Mouse (Mus musculus) CH12.LX (cell line): ENCODE measurements around the gene Prkg1.

ENCODE experiments used
- CHD1 ChIP-seq: IDR thresholded peaks from 2 replicates; pipeline ENCODE4 v1.6.1; 2012; ENCODE audit warnings: low read depth, low read length, improper control_type of control experiment, inconsistent platforms
- CTCF ChIP-seq, 2 experiments: IDR thresholded peaks in 1 of 2; conservative IDR thresholded peaks in 1 of 2; 2 replicates each; pipeline ENCODE4 v1.5.1; 2011 to 2012; ENCODE audit warnings: low read depth in 2 of 2, low read length in 2 of 2, improper control_type of control experiment in 1 of 2, inconsistent platforms in 1 of 2, mild to moderate bottlenecking in 1 of 2, moderate library complexity in 1 of 2
- E2F4 ChIP-seq: IDR thresholded peaks from 2 replicates; pipeline ENCODE4 v1.6.1; 2011; ENCODE audit warnings: low read depth, low read length, improper control_type of control experiment; ENCODE audit not compliant: insufficient replicate concordance
- KAT2A ChIP-seq: IDR thresholded peaks from 2 replicates; pipeline ENCODE4 v1.6.1; 2012; ENCODE audit warnings: low read length, improper control_type of control experiment, inconsistent platforms; ENCODE audit not compliant: insufficient replicate concordance
- MAX ChIP-seq: IDR thresholded peaks from 2 replicates; pipeline ENCODE4 v1.6.1; 2011; ENCODE audit warnings: low read length, improper control_type of control experiment
- NRF1 ChIP-seq: IDR thresholded peaks from 2 replicates; pipeline ENCODE4 v1.6.1; 2014; ENCODE audit warnings: low read depth, mild to moderate bottlenecking, inconsistent platforms, low read length, improper control_type of control experiment, moderate library complexity
- POLR2A ChIP-seq: IDR thresholded peaks from 2 replicates; pipeline ENCODE4 v1.6.1; 2011; ENCODE audit warnings: low read depth, mild to moderate bottlenecking, improper control_type of control experiment, low read length
- RCOR1 ChIP-seq: conservative IDR thresholded peaks from 2 replicates; pipeline ENCODE4 v1.6.1; 2012; ENCODE audit warnings: low read depth, mild to moderate bottlenecking, inconsistent platforms, low read length, improper control_type of control experiment
- SMC3 ChIP-seq: IDR thresholded peaks from 2 replicates; pipeline ENCODE4 v1.6.1; 2011; ENCODE audit warnings: low read depth, low read length, improper control_type of control experiment
- UBTF ChIP-seq: IDR thresholded peaks from 2 replicates; pipeline ENCODE4 v1.6.1; 2012; ENCODE audit warnings: low read depth, mild to moderate bottlenecking, inconsistent platforms, low read length, improper control_type of control experiment, moderate library complexity

- TF ChIP-seq E2F4 (no peak), CTCF (conservative IDR thresholded peaks at IDR 0.05 in 1 of 2, IDR thresholded peaks at IDR 0.05 in 1 of 2; ENCODE audit: low read depth in 2 of 2, low read length in 2 of 2) (no peak), KAT2A (no peak), RCOR1 (no peak), POLR2A (no peak), MAX (no peak), CHD1 (no peak), SMC3 (no peak), NRF1 (no peak), UBTF (no peak)
These were observed 460.1 kb downstream of the Prkg1 start for GRCm38 (mm10) chr19:31304760-31305159.
